Mouse (Mus musculus) natural killer cell, adult 2 months (primary cell): ENCODE results near the gene Mmel1.

ENCODE experiments used
- DNase-seq, 2 experiments: peaks; one replicate each; pipeline ENCODE4 v3.0.0; 2022; ENCODE audit warnings: low spot score in 2 of 2

Gene Mmel1

DNA sequence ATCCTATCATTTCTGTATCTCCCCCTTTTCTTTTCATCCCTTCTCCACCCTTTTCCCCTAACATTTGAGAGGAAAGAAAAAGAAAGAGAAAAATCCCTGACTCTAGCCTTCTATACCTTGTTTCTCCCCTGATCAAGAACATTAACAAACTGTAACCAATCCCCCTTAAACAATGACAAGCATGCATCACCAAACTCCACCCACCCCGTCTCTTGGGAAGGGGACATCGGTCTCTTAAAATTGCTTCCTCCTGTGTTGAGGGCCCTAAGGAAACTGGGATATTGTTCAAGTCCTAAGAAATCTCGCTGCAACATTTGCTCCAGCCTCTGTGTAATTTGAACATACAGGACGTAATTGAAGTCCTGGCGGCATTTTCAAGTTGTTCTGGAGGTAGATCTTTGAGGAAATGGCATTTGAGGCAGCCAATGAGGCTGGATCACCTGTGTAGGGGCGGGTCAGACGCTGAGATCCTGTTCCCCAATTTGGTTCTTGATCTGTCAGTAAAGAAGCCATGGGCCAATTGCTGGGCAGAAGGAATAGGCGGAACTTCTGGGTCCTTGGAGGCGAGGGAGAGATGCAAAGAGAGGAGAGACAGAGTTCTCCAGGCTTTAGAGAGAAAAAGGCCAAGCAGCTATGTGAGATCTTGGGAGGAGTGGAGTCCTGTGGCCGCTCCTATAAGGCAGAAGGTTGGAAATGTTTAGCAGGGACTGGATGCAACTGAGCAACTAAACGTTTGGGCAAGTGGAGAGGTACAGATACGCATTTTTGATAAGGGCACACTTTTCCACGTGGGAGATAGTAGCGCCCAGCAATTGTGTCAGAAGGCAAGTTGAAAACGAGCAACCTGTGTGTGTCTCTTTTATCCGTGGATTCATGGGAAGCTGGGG lies 35.0 kb downstream of the Mmel1 start:
- peak; percentile 86 to 87 for DNase-seq

- DNase-seq: peak; percentile 26 to 57
Measured at GRCm38 (mm10) chr4:154907833-154908232, 38.4 kb downstream of the Mmel1 start.

DNA sequence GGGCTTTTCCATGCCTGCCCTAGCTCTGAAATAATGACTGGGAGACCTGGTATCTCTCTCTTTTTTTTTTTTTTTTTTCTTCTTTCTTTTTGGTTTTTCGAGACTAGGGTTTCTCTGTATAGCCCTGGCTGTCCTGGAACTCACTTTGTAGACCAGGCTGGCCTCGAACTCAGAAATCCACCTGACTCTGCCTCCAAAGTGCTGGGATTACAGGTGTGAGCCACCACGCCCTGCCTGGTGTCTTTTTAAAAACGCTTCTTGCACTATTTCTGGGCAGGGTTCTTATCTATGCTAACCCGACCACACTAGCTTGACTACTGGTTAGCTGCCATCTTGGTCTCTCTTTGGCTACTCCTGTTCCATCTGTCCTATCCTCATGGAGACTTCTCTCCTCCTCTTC lies 39.1 kb downstream of the Mmel1 start:
- no peak for DNase-seq

DNA sequence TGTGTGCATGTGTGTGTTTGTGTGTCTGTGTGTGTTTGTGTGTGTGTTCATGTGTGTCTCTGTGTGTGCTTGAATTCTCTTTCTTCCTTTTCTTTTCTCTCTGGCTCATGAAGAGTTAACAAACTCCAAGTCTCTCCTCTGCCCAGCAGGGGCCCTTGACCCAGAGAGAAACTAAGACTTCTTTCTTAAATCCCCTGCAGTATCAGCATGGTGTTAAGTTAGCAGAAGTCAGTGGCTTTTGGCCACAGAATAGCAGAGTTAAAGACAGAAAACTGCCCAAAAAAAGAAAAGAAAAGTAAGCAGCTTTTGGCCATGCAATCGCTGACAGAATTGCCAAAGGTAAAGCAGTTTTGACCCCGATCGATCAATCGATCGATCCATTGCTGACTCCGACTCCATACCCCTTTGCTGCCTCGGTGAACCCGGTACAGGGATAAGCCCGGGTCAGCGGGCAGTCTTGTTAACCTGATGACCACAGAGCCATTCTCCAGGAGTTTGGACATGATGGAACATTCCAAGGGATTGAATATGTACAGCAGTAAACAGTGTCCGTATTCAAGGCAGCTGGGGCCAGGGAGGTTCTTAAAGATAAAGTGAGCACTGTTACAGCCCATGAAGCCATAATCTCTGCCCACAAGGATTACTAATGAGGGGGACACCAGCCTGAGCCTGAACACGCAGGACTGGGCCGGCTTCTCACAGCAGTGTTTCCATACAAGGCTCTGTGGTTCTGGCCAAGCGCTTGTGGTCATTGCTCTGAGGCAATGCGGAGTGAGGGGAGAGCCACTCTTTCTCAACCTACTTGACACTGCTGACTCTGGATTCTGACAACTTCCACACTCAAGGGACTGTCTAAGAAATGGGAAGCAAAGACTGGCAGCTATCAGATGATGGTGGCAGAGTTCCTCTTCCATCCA lies 41.5 kb downstream of the Mmel1 start:
- DNase-seq: no peak

- no peak for DNase-seq
Measured at GRCm38 (mm10) chr4:154911644-154912043, 42.3 kb downstream of the Mmel1 start.

DNA sequence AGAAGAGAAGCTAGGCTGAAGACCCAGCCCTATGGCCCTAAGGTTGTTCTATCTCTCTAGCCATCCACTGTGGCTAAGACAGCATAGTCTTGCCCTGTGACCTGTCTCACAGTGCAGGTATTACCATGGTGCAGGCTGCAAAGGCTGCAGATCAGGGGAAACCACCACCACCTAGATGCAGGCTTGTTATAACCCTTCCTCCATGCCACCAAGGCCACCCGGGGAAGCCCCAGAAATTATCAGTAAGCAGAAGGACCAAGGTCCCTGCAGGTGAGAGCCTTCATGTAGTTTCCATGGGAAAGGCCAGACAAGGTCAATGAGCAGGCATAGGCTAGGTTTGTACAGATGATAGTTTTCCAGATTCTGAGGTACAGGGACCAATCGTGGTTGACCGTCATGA lies 44.5 kb downstream of the Mmel1 start:
- DNase-seq: no peak

DNA sequence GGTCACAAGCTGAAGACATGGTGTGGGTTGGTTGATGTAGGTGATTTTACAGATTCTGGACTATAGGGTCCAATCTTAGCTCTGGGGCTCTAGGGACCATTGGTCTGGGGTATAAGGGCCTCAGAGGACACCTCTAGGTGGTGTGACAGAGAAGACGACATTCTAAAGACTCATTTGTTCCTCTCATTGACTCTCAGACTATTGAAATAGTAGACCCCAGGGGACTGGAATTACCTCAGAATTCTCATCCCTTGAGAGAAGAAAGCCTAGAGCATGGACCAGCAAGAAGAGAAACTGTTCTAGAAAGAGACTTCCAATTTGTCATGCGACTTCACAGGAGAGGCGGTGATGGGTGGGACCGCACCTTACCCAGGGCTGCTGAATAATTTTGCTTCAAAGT lies 44.9 kb downstream of the Mmel1 start:
- DNase-seq: no peak

GRCm38 (mm10) chr4:154914707-154915106 lies 45.3 kb downstream of the Mmel1 start:
- DNase-seq: no peak

GRCm38 (mm10) chr4:154915286-154915685 lies 45.9 kb downstream of the Mmel1 start:
- DNase-seq: no peak

- DNase-seq: no peak
Measured at GRCm38 (mm10) chr4:154916662-154917061, 47.3 kb downstream of the Mmel1 start.

GRCm38 (mm10) chr4:154922291-154922690 lies 52.9 kb downstream of the Mmel1 start:
- no peak for DNase-seq

- DNase-seq: no peak
Measured at GRCm38 (mm10) chr4:154922931-154923330, 53.5 kb downstream of the Mmel1 start.

GRCm38 (mm10) chr4:154925413-154925812 lies 56.0 kb downstream of the Mmel1 start:
- DNase-seq: peak in 1 of 2 experiments; percentile 59

- DNase-seq: peak in 1 of 2 experiments; percentile 16
Measured at GRCm38 (mm10) chr4:154926969-154927898, 57.8 kb downstream of the Mmel1 start.

DNA sequence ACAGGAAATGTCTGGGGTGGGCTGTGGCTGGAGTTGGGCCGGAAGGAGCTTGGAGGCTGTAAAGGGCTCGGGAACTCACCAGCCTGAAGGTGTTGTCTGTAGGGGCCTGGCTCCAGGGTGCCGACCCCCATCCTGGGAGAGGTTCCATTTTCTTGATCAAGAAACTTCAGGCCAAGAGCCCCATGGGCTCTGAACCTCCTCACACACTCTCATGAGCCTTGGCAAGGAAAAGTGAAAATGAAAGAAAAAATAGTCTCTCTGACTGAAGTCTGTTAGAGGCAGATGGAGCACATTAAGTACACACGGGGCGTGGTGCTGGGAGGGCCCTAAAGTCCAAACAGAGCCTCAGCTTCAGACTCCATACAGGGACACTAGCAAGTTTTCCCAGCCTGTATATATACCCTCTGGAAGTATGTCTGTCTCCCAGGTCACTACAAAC lies 58.5 kb downstream of the Mmel1 start:
- peak; percentile 57 to 60 for DNase-seq

DNA sequence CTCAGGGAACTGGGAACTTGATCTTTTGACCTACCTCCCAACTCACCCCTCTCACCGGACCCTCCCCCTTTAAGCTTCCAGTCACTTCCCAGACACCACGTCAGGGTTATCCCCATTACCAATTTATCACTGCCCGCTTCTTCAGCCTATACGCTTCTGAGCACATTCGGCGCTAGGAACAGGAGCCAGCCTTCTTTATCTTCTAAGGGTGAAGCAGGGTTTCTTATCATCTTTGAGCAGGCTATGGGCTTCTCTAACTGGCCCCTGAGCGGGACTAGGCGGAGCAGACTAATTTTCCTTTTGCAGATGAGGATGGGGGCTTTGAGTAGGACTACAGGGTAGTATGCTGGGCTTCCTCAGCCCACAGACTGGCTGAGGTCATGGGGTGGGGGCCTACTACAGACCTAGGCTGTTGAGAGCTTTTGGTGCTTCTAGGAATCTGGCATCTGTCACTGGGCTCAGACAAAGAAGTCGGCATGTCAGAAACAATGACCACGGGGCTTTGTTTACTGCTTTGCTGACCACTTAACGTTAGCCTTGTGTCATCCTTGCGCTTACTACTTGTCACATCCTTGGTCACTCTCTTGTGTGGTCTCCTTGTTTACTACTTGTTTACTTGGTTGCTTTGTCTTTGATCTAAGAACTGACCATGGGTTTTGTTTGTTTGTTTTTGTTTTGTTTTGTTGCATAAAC lies 59.2 kb downstream of the Mmel1 start, which contains the start of gene Tnfrsf14:
Gene Tnfrsf14, minus strand, starts transcription at position 169 of the 693 bp plus-strand sequence.
- no peak for DNase-seq

DNA sequence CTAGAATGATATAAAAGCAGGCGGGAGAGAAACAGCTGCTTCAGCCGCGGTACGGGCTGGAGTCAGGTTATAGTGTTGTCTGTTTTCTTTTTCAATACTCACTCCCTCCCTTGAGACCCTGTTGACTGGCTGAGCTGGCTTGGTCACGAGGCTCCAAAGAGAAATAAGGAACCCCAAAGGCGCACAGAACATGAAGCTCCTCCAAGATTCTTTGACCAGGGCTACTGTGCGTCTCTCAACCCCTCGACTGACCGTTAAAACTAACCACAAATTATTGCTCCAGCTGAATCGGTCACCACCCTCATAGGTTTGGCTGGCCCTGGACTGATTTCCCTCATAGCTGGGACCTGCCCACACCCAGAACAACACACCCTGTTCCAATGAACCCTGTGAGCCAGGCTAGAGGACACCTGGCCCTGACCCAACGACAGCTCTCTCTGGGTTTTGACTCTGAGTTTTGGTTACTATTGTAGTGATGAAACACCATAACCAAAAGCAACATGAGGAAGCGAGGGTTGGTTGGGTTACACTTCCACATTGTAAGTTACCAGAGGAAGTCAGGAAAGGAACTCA lies 59.8 kb downstream of the Mmel1 start:
- peak in 1 of 2 experiments; percentile 29 for DNase-seq

- DNase-seq: no peak
Measured at GRCm38 (mm10) chr4:154933306-154933907, 64.0 kb downstream of the Mmel1 start.

GRCm38 (mm10) chr4:154934800-154935199 lies 65.4 kb downstream of the Mmel1 start:
- DNase-seq: no peak

- DNase-seq: peak in 1 of 2 experiments; percentile 46
Measured at GRCm38 (mm10) chr4:154935788-154936187, 66.4 kb downstream of the Mmel1 start.
